Mouse (Mus musculus) thymus, adult 18-20 months (tissue): ENCODE data around the gene Kdelc1.

Source experiments
- DNase-seq, 2 experiments: peaks; one replicate each; pipeline ENCODE4 v3.0.0; 2022; ENCODE audit warnings: mixed read lengths in 2 of 2

Gene Kdelc1

GRCm38 (mm10) chr1:44061836-44062235, 56.8 kb downstream of the Kdelc1 start, which contains the start of gene Gm8251:
Gene Gm8251, minus strand, starts transcription at chr1:44061936.
- no peak for DNase-seq

GRCm38 (mm10) chr1:44057805-44058204, 60.8 kb downstream of the Kdelc1 start:
- DNase-seq = no peak
